Mouse (Mus musculus): ENCODE results near the gene Vps26c. TPM values are rescaled to one million over a fixed set of nuclear protein-coding genes. Genes with fewer than 3 reads are reported as not detected.
"Not testable (repeated sequence)": the region's sequence is repeated elsewhere in the genome, so short reads cannot be mapped to it uniquely, and the experiment has no call there.

The Vps26c gene
- total RNA-seq, 2 experiments from 2014 or later, result 35.1 to 35.6 TPM

DNA sequence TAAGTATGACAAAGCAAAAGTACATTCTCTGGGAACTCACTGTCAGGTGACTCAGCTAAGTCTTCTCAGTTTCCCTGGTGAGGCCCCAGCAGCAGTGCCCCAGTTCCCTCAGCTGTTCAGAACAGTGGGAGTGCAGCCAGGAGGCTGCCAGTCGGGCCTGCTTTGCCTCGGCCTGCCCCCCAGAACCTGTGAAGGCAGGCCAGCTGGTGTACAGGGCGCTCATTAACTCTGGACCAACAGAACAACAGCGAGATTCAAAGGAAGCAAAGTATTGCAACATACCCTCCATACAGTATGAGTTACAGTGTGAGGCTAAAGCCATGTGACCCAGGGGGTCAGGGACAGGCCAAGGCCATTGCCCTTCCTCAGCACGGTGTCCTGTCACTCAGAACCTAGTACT, 28.7 kb downstream of the Vps26c start:
- peak; percentile 26 to 66 for DNase-seq (ENCODE audit: low spot score in 2 of 2)

DNA sequence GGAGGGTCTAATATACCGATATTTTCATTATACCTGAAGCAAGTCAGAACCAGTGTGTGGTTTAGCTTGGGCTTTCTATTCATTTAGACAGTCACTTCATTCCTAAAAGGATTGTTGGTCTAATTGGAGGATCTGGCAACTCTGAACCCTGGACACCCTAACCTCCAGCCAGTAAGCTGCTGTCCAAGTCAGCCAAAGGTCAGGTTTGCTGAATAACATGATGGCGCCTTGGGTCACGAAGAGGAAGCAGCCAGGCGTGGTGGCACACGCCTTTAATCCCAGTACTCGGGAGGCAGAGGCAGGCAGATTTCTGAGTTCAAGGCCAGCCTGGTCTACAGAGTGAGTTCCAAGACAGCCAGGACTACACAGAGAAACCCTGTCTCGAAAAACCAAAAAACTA, 29.5 kb downstream of the Vps26c start:
- DNase-seq (ENCODE audit: low spot score in 2 of 2), result not testable (repeated sequence)

DNA sequence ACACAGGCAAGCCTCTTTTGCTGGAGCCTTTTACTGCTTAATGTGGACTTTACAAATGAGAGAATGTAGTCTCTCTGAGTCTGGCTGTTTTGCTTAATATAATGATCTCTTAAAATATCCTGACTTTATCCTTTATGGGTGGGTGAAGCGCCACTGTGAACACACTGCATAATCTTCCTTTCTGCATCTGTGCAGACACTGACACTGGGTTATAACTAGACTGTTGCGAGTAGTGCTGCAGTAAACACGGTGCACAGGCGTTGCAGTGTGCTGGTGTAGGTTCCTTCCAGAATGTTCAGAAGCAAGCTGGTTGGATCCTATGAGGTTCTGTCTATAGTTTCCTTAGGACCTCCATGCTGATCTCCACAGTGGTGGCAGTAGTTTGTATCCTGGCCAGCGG, 37.3 kb downstream of the Vps26c start:
- no peak for DNase-seq (ENCODE audit: low spot score in 2 of 2)

DNA sequence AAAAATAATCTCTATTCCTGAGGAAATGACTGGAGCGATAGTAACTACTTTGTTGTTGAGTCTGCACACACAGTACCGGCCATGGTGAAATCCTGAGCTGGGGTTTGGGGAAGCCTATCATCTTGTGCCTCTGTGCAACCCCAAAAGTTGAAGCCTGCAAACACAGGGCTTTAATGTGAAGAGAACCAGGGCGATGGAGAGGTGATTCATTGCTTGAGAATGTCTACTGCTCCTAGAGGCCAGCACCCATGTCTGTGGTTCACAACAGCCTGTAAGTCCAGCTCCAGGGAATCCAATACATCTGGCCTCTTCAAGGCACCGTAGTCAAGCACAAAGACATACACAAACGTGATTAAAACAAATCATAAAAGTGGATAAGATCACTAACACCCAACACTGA, 39.3 kb downstream of the Vps26c start:
- no peak for DNase-seq (ENCODE audit: low spot score in 2 of 2)

DNA sequence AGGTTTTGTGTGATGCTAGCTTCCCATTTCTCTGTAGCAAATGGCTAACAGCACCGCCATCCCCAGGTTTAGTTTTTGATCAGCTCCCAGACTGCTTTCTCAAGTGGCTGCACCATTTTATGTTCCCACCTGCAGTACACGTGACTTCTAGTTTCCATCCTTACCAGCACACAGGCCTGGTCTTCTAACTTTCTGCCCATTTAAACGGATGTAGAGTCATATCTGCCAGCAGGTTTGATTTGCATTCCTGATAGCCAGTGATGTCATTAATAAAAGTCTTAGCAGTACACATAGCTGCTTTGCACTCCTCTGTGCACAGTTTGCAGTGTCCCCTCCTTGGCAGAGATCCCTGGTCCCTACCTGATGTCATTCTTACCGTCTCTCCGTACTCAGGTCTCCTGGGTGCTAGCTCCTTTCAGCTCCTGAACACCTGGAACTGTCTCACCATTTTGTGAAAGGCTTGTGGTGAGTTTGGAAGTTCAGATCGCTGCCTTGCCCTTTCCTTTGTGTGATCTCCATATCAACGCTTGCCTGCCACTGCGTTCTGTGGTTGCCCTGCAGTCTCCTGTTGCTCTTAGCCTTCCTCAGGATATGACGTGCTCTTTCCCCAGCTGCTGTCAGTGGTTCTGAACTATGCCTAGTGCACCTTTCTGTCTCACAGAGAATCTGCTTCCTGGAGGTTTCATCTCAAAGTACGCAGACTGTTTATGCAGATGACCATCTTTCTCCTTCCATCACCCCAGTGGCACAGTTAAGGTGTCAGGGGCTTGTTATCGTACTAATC, 41.7 kb downstream of the Vps26c start:
- DNase-seq (ENCODE audit: low spot score in 2 of 2), result no peak

DNA sequence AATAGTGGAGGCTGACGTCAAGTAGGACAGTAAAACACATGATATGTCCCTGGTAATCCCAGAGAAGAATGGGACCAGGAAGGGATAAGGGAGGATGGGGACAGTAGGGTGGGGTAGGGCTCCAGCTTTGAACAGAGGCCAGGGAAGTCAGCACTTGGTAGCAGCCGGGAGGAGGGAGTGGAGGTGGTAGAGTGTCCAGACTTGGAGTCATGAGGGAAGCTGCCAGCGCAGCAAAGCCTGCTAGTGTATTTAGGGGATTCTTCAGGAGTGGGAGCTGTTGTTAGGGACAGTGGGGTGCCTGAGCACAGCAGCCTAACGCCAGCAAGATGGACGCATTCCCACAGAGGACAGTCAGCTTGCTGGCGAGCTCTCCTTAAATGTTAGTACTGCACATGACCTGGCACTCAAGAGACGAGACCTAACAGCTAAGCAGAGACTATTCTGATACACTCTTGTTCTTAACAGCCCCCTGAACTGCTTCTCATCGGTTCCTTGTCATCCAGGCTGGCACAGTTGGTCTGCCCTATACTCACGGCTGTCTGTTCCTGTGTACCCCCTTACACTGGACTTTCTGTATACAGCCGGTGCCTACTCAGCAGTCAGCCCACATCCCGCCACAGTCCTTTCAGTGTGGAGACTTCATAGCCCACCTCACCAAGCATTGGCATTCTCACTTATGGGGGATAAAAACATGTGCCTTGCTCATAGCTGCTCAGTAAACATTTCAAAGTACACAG, 53.4 kb downstream of the Vps26c start:
- peak; percentile 54 to 55 for DNase-seq (ENCODE audit: low spot score in 2 of 2)

DNA sequence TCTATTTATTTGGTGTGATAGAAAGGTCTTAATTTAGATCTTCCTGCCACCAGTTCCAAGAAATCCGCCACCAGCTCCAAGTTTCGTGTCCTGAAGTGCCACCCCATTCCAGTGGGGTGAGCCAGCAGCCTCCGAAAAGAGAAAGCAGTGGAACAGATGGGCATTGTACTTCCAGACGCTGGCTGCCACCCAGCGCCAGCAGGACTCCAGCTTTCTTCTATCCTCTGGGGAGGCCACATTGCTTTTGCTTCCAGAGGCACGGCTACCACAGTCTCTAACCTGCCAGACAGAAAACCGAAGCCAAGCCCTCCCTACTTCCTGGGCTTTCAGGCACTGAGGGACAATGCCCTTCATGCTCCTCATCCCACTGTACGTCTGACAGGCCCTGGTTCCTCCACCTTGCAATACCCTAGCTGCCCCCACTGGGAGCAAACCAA, 54.1 kb downstream of the Vps26c start:
- peak; percentile 75 to 85 for DNase-seq (ENCODE audit: low spot score in 2 of 2)

DNA sequence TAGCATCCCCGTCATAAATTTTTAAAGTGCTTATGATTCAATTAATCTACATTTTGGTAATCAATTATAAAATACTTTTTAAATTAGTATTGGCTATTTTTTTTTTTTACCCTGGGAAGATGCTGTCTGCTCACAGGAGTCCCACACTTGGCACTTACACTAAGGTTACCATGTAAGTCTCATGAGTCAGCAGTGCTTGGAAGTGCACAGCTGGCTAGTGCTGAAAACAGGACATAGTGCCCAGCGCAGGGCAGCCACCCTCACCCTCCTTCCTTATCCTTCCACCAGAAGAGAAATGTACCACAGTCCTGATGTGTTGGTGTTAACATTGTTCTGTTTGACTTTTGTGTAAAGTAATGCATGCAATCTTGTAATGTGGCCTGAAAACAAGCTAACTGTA, 58.2 kb downstream of the Vps26c start:
- no peak for DNase-seq (ENCODE audit: low spot score in 2 of 2)

DNA sequence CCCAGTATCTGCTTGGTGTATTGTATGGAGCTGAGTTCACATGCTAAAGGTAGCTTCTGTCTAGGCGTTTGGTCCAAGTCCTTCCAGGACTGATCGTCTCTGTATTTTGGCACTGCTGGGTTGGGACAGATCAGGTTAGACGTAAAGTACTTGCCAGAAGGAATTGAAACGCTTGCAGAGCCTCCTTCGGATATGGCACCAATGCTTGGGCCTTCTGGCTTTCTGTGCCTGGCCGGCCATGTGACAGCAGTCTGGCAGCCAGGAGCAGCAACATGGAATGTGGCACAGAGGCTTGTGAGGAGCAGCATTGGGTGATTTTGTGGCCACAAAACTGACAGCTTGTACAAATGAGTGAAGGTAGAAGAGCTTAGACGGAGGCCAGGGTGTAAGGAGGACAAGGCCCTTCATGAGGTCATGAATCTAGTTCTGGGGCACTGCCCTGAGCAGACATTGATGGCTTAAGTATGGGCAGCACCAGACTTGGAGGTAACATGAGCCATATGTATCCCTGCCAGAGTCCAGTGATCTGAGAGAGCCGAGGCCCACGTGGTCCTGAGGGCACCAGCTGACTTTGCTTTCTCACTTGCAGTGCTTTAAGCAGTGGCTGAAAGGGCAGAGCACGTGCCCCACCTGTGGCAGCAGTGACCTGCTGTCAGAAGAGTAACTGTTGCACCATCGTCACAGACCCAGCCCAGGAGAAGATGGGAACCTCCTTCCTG, 59.1 kb downstream of the Vps26c start:
- DNase-seq (ENCODE audit: low spot score in 2 of 2), result no peak

DNA sequence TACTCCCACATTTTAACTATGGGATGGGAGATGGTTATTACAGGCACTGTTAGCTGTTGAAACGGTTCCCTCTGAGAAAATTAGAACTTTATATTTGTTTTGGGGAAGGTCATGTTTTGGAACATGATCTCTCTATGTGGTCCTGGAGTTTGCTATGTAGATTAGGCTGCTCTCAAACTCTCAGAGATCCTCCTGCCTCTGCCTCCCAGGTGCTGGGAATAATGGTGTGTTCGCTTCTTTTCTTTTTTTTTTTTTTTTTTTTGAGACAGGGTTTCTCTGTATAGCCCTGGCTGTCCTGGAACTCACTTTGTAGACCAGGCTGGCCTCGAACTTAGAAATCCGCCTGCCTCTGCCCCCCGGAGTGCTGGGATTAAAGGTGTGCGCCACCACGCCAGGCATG, 60.3 kb downstream of the Vps26c start:
- DNase-seq (ENCODE audit: low spot score in 2 of 2), result not testable (repeated sequence)

DNA sequence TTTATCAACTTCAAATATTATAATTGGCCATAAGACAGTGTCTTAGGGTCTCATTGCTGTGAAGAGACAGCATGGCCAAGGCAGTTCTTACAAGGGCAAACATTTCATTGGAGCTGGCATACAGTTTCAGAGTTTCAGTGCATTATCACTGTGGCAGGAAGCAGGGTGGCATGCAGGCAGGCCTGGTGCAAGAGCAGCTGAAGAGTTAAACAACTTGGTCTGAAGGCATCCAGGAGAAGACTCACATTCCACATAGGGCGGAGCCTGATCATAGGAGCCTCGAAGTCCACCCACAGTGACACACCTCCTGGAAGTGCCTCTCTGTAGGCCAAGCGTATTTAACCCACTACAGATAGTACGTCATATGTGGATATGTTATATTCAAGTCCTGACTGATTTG, 60.7 kb downstream of the Vps26c start:
- no peak for DNase-seq (ENCODE audit: low spot score in 2 of 2)

DNA sequence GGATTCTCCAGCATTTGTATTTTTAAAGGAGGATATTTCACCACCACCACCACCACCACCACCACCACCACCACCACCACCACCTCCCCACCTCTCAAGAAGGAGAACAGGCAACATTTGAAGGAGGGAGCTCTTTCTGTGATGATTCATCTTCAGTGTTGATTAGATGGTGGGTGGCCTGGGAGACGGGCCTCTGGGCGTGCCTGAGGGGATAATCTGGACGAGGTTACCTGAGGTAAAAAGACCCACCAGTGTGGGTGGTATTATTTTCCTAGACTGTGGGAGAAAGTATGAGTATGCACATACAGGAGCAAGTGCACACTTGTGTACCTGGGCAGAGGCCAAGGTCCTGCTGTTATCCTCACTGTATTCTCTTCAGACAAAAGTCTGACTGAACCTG, 62.6 kb downstream of the Vps26c start:
- DNase-seq (ENCODE audit: low spot score in 2 of 2), result no peak

DNA sequence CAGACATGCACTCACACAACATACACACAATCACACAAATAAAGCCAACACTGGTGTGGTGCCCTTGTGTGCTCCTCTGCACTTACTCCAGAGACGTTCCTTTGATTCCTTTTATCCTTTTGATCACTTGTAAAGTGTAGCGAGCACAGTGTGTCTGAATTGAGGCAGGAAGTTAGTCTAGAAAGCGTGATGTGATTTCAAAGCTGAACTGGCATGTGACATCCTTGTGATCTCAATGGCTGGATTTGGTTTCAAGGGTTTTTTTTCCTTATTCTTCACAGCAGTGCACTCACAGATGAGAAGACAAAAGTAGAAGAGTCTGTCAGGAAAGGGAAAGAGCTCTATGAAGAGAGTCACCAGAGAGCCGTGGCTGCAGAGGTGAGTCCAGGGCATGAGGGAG, 72.5 kb downstream of the Vps26c start:
- DNase-seq (ENCODE audit: low spot score in 2 of 2), result no peak

DNA sequence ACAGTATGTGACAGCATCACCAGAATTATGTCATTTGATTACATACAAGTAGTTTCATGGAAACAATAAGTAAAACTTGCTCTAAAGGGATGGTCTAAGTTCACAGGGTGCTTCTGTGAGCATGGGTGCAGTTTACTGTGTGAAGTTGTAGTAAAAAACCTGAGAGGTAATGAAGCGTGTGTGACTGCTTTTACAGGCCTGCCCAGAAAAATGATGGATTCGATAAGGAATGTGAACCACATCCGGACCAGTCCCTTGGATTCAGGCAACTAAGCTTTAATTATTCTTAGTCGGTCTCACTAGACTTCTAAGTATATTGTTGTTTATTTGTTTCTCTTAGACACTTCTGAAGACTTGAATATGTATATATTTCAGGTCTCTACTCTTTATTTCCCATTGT, 73.9 kb downstream of the Vps26c start:
- no peak for DNase-seq (ENCODE audit: low spot score in 2 of 2)

DNA sequence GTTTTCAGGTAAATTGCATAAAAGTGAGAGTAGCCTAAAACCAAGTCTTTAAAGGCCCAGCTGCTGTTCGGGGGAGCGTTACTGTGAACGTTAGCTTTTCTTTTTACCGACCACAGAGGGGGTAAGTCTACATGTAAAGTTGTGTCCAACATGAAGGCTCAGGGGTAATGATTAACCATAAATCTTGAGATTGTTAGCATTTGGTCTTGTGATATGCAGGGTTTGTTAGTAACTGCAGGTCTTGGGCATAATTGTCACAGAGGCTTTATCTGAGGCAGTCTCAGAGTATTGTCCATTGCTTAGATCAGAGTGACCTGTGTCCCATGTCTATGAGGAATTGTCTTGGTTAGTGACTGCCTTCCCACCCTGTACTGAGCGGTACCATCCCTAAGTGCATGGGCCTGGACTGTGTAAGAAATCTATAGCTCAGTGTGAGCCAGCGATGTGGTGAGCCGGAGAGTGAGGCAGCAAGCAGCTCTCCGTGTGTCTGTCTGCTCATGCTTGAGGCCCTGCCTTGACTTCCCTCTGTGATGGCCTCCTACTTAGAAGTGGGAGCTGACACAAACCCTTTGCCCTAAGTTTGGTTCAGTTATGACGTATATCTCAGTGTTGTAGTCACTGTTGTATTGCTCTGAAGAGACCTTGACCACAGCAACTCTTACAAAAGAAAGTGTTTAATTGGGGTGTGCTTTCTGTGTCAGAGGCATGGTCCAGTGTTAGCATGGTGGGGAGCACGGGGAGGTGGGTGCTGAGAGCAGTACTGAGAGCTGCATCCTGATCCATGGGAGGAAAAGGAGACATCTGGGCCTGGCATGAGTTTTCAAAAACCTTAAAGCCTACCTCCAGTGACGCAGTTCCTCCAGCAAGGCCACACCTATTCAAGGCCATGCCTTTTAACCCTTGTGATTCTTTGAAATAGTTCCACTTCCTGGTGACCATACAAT, 74.8 kb downstream of the Vps26c start:
- no peak for DNase-seq (ENCODE audit: low spot score in 2 of 2)

DNA sequence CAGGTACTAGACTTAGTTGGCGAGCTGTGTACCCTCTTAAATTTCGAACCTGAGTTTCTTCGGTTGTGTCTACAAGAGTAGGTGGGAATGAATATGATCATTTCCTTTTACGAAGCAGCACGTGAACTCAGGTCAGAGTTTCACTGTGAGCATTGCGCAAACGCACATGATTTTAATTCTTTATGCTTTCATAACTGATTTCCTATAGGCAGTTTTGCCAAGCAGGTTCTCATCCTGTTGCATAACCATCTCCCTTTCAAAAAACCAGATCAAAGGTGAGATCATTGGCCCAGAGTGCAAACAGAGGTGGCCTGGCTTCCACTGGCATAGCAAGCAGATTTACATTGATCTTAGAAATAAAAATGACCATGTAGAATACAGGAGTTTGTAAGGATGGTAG, 77.0 kb downstream of the Vps26c start:
- DNase-seq (ENCODE audit: low spot score in 2 of 2), result no peak

DNA sequence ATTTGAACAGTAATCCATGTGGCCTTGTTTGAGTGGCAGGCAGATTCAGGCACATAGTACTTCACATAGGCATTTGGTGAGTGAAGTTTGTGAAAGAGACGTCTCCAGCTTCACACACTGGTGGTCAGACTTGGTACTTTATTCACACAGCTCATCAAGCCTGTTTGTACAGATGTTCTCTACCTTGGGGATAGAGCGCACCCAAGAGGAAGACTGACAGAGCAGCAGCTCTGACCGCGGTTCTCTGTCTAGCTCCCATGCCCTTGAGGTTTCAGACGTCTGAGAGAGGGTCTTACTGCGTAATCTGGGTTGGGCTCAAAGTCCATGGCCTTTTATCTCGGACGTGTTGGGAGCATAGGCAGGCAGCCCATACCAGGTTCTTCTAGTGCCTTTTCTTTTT, 77.5 kb downstream of the Vps26c start:
- no peak for DNase-seq (ENCODE audit: low spot score in 2 of 2)

Data from layer of hippocampus, postnatal 14 days (tissue).